Mouse (Mus musculus) stomach, postnatal 0 days (tissue): ENCODE results near the gene Ccdc167. TPM values are rescaled to one million over a fixed set of nuclear protein-coding genes. Genes with fewer than 3 reads are reported as not detected.
A peak's percentile ranks its signal among the peaks of the same experiment; 100 is the strongest.

Experiments
- ATAC-seq: fragments of 200-750 bp; cut with Nextera tagmentation; 2 replicates; pipeline ENCODE4 v1.8.0; 2017; ENCODE audit not compliant: low FRiP score, low TSS enrichment
- DNase-seq: peaks from one replicate; pipeline ENCODE4 v3.0.0-alpha.2; 2016; ENCODE audit warnings: low spot score
- H3K27ac ChIP-seq: fragments of 300-500 bp; sonication (generic); replicated peaks from 2 replicates; pipeline ENCODE4 v1.5.1; 2014; ENCODE audit warnings: mild to moderate bottlenecking, control low read depth
- H3K27me3 ChIP-seq: fragments of 300-500 bp; sonication (generic); 2 replicates; pipeline ENCODE4 v1.6.1; 2014; ENCODE audit warnings: low read length; ENCODE audit not compliant: control insufficient read depth, insufficient read depth
- H3K36me3 ChIP-seq: fragments of 300-500 bp; sonication (generic); 2 replicates; pipeline ENCODE4 v1.6.1; 2014; ENCODE audit warnings: low read length, mixed read lengths; ENCODE audit not compliant: control insufficient read depth, insufficient read depth
- H3K4me1 ChIP-seq: fragments of 300-500 bp; sonication (generic); replicated peaks from 2 replicates; pipeline ENCODE4 v1.6.1; 2014; ENCODE audit warnings: antibody characterized with exemption; ENCODE audit not compliant: control insufficient read depth, insufficient read depth
- H3K4me2 ChIP-seq: fragments of 300-500 bp; sonication (generic); replicated peaks from 2 replicates; pipeline ENCODE4 v1.6.1; 2014; ENCODE audit warnings: low read depth, mild to moderate bottlenecking, control low read depth, moderate library complexity
- H3K4me3 ChIP-seq: fragments of 300-500 bp; sonication (generic); 2 replicates; pipeline ENCODE4 v1.5.1; 2014; ENCODE audit warnings: low read depth, low read length, control low read depth
- H3K9ac ChIP-seq: fragments of 300-500 bp; sonication (generic); 2 replicates; pipeline ENCODE4 v1.6.1; 2014; ENCODE audit warnings: mild to moderate bottlenecking, low read length, control low read depth, mixed read lengths
- H3K9me3 ChIP-seq: fragments of 300-500 bp; sonication (generic); 2 replicates; pipeline ENCODE4 v1.6.1; 2016; ENCODE audit warnings: low read length; ENCODE audit not compliant: control insufficient read depth
- CTCF ChIP-seq: IDR thresholded peaks from 2 replicates; pipeline ENCODE4 v1.5.1; 2016; ENCODE audit warnings: antibody characterized with exemption, low read depth, mild to moderate bottlenecking, moderate library complexity
- EP300 ChIP-seq: optimal IDR thresholded peaks from 2 replicates; pipeline ENCODE3; 2016; ENCODE audit warnings: antibody characterized with exemption
- WGBS: fragments of 180-500 bp; shearing (Covaris S2); extraction: QIAGEN DNeasy Blood & Tissue Kit; methylation state at CpG from one replicate; pipeline ENCODE4 v1.1.7; 2014; 5-methylcytosine and 5-hydroxymethylcytosine counted together
- polyA plus RNA-seq: library from polyadenylated mRNA; unstranded; fragments of >200 nt; fragmentation: Nextera tagmentation; extraction: Ambion mirVana; gene quantifications from 2 replicates; pipeline ENCODE4 v1.2.1, GENCODE M21; 2015

The Ccdc167 gene
- polyA plus RNA-seq, 1 experiment from 2014 or later = 8.6 TPM

DNA sequence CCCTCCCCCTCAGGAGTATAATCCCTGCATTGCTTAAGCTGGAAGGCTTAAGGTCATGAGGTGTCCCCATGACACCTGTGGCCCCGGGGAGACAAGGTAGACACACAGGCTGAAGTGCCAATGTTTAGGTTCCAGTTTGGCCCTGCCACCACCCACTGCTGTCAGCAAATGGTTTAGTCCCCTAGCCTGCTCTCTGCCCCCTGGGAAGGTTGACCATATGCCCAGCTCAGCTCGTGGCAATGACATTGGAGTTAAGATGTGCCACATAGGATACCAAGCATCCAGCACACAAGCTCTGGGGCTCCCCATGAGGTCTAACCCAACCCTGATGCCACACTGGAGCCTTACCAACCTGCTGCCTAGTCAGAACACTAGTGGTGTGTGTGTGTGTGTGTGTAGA lies 15.7 kb upstream of the Ccdc167 start:
- Histone ChIP-seq H3K27me3 (no peaks in the 10 kb centered on the region), H3K36me3 (no peaks in the 10 kb centered on the region), H3K4me1 (no peaks in the 10 kb centered on the region), H3K27ac (no peak overlapping the region), H3K4me3 (no peak overlapping the region), H3K9ac (no peak overlapping the region), H3K9me3 (no peaks in the 10 kb centered on the region), H3K4me2 (no peak overlapping the region)
- DNase-seq (no peak), ATAC-seq (no peak)
- WGBS = 57% methylated on average over 2 of the region's 2 CpGs
- TF ChIP-seq EP300 = no peak
- TF ChIP-seq CTCF = no peak

DNA sequence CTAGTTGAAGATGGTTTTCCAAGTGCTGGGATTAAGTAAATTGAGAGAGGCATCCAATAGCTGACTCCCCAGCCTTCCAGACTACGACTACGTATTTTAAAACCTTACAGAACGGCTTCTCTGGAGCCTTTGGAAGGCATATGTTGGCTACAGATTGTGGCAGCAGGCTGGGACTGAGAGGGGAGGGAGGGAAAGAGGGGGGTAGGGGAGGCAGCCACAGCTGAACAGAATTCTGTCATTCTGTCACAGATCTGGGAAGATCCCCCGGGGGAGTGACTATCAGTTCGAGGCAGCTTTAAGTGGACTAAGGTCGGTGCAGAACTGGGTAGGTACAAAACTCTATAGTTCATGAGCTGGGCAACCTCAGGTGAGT lies 15.1 kb upstream of the Ccdc167 start:
- no peak for ATAC-seq
- H3K9me3 ChIP-seq = no peaks in the 10 kb centered on the region
- no peak overlapping the region for H3K4me2 ChIP-seq
- no peaks in the 10 kb centered on the region for H3K27me3 ChIP-seq
- no peak for DNase-seq
- H3K27ac ChIP-seq = no peak overlapping the region
- no peaks in the 10 kb centered on the region for H3K4me1 ChIP-seq
- H3K9ac ChIP-seq = no peak overlapping the region
- 68% methylated on average over 6 of the region's 6 CpGs for WGBS
- TF ChIP-seq EP300 = no peak
- TF ChIP-seq CTCF = no peak
- no peaks in the 10 kb centered on the region for H3K36me3 ChIP-seq
- no peak overlapping the region for H3K4me3 ChIP-seq

DNA sequence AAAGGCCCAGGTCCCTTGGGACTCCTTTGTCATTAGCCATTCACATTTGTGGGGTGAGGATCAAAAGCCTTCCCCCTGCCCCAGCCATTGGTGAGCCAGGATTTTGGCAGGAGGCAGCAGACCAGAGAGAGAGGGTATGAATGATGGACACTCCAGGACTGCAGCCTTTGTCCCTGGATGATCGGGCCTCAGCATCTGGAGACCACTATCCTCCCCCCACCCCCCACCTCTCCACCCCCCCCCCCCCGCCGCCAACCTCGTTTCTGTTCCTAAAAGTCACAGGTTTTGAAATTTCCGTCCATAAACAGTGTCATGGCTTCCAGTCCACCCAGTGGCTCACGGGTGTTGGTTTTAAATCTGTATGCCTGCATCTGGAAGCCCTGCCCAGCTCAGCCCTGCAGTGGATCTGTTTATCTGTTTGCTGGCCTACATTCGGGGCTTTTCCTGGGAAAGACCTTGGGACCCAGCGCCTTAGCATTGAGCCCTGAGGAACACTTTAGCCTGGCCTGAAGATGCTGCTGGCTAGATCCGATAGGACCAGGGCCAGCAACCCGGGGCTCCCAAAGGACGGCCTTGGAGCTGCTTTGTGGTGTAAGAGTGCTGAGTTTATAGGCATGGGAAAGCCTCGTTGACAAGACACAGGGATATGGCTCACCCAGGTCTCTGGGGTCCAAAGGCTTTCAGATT lies 14.6 kb upstream of the Ccdc167 start:
- 59% methylated on average over 11 of the region's 12 CpGs for WGBS
- Histone ChIP-seq H3K27ac (no peak overlapping the region), H3K36me3 (no peaks in the 10 kb centered on the region), H3K9ac (no peak overlapping the region), H3K27me3 (no peaks in the 10 kb centered on the region), H3K9me3 (no peaks in the 10 kb centered on the region), H3K4me1 (no peaks in the 10 kb centered on the region), H3K4me3 (no peak overlapping the region), H3K4me2 (no peak overlapping the region)
- TF ChIP-seq CTCF (no peak), EP300 (no peak)
- no peak for ATAC-seq
- no peak for DNase-seq

DNA sequence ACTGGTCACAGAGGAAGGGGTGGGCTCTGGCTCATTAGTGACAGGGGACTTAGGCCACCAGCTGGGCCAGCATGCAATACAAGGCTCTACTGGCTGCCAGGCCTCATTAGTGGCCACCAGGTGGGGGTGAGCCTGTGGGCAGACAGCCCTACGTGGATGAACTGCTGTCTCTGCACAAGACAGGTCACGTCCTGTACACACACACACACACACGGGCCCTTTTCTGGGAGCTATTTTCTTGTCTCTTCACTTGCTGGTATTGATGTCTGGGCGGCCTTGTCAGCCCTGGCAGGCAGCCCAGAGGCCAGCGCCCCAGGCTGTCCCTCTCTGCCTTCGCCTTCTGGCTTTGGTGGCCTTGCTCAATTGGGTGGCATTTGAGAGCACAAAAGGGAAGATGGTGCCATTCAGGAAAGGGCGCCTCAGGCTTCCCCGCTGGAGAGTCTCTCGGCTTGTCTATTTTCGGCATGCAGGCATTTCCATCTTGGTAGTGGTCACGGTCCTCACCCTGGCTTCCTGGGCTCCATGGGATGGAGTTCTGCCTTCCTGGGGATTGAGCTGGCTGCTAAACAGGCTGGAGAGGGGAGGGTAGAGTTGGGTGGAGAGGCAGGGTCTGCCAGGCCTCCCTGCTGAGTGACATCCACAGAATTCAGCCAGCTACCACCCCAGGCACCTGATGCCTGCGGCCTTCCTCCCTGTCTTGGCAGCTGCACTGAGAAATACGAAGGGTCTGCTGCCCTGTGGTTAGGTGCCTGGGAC lies 13.8 kb upstream of the Ccdc167 start:
- WGBS = 52% methylated on average over 13 of the region's 13 CpGs
- Histone ChIP-seq H3K27me3 (no peaks in the 10 kb centered on the region), H3K27ac (no peak overlapping the region), H3K4me2 (no peak overlapping the region), H3K4me3 (no peak overlapping the region), H3K36me3 (no peaks in the 10 kb centered on the region), H3K4me1 (no peaks in the 10 kb centered on the region), H3K9ac (no peak overlapping the region), H3K9me3 (no peaks in the 10 kb centered on the region)
- peak; percentile 9; the same call in 1 of the 2 replicates for TF ChIP-seq CTCF
- TF ChIP-seq EP300 = no peak
- DNase-seq (no peak), ATAC-seq (no peak)

DNA sequence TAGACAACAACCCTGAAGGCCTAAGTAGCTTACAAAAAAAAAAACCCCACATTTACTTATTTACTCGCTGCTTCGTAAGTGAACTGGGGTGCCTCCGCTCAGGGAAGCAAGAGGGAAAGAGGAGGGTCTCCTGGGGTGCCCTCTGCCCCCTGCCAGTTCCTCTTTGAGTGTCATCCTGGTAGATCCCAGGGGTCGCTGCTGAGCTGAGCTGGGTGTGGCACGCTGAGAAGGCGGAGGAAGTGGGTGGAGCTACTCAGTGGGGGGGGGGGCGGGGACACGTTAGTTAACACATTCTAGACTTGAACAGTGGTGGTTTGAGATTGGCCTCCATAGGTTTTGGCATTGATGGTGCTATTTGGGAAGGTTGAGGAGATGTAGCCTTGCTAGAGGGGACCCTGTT lies 11.2 kb upstream of the Ccdc167 start:
- Histone ChIP-seq H3K9ac (no peak overlapping the region), H3K27ac (no peak overlapping the region), H3K9me3 (no peaks in the 10 kb centered on the region), H3K27me3 (no peaks in the 10 kb centered on the region), H3K4me2 (no peak overlapping the region), H3K36me3 (no peaks in the 10 kb centered on the region), H3K4me3 (no peak overlapping the region), H3K4me1 (no peaks in the 10 kb centered on the region)
- peak; percentile 16 for TF ChIP-seq CTCF
- no peak for TF ChIP-seq EP300
- DNase-seq (no peak), ATAC-seq (no peak)
- WGBS = 50% methylated on average over 8 of the region's 8 CpGs

DNA sequence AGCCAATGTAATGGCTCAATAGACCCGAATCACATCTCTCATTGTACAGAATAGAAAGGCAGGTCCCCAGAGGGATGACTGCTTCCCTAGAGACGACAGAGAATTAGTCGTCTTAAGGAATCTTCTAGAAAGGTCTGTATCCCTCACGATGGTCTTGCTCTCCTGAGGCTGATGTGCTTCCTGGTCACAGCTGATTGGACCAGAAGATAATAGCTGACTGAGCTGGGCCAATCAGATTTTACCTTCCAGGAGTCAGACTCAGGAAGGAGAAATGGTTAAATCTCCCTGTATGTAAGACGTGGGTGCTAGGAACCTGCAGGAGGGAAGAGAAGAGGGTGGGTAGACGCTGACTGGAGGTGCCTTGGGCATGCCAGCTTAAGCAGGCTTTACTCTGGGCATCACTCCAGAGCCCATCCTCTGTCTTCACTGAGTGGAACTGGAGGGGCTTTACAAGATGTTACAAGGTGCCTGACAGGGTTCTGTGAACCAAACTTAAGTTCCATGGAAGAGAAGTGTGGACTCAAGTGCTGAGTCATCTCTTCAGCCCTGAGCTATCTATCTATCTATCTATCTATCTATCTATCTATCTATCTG lies 8.3 kb upstream of the Ccdc167 start:
- DNase-seq (no peak), ATAC-seq (no peak)
- H3K4me3 ChIP-seq = no peak overlapping the region
- no peak overlapping the region for H3K27ac ChIP-seq
- WGBS = 52% methylated on average over 6 of the region's 6 CpGs
- no peaks in the 10 kb centered on the region for H3K9me3 ChIP-seq
- H3K4me2 ChIP-seq = no peak overlapping the region
- H3K36me3 ChIP-seq = no peaks in the 10 kb centered on the region
- no peaks in the 10 kb centered on the region for H3K4me1 ChIP-seq
- H3K9ac ChIP-seq = no peak overlapping the region
- no peak for TF ChIP-seq CTCF
- no peak for TF ChIP-seq EP300
- no peaks in the 10 kb centered on the region for H3K27me3 ChIP-seq
